Mouse (Mus musculus): ENCODE results near the gene Traf2. TPM values are rescaled to one million over a fixed set of nuclear protein-coding genes. Genes with fewer than 3 reads are reported as not detected.

Traf2 gene
- polyA plus RNA-seq, 1 experiment from 2014 or later = 46.2 TPM

GRCm38 (mm10) chr2:25551186-25551585 lies 4.4 kb upstream of the Traf2 start:
- H3K36me3 ChIP-seq = no peaks in the 10 kb centered on the region
- peaks cover 4% of the 10 kb centered on the region; the same call in 1 of the 2 replicates for H3K4me1 ChIP-seq
- 41% methylated on average over 5 of the region's 5 CpGs for WGBS
- no peaks in the 10 kb centered on the region for H3K9me3 ChIP-seq (replicated peaks)
- no peak for DNase-seq (ENCODE audit: low spot score)
- no peak overlapping the region for H3K4me3 ChIP-seq
- H3K27me3 ChIP-seq (ENCODE audit: low read depth, poor library complexity, severe bottlenecking) = no peaks in the 10 kb centered on the region
- H3K27ac ChIP-seq = no peak overlapping the region

GRCm38 (mm10) chr2:25549021-25549991 lies 2.6 kb upstream of the Traf2 start:
- Histone ChIP-seq H3K27ac (no peak overlapping the region), H3K36me3 (peaks cover 9% of the 10 kb centered on the region), H3K4me3 (no peak overlapping the region), H3K4me1 (peaks cover 18% of the 10 kb centered on the region), H3K9me3 (replicated peaks) (no peaks in the 10 kb centered on the region), H3K27me3 (ENCODE audit: low read depth, poor library complexity, severe bottlenecking) (no peaks in the 10 kb centered on the region)
- DNase-seq (ENCODE audit: low spot score) = no peak
- 76% methylated on average over 9 of the region's 9 CpGs for WGBS

- 9% methylated on average over 43 of the region's 43 CpGs for WGBS
- DNase-seq (ENCODE audit: low spot score) = no peak
Observed at GRCm38 (mm10) chr2:25545996-25546810, 537 bp downstream of the Traf2 start.

GRCm38 (mm10) chr2:25541644-25542367 lies 4.9 kb downstream of the Traf2 start:
- no peaks in the 10 kb centered on the region for H3K9me3 ChIP-seq (replicated peaks)
- WGBS = 81% methylated on average over 10 of the region's 10 CpGs
- no peaks in the 10 kb centered on the region for H3K27me3 ChIP-seq (ENCODE audit: low read depth, poor library complexity, severe bottlenecking)
- DNase-seq (ENCODE audit: low spot score) = no peak
- H3K4me3 ChIP-seq = no peak overlapping the region
- no peak overlapping the region for H3K27ac ChIP-seq
- H3K36me3 ChIP-seq = peaks cover 47% of the 10 kb centered on the region
- peaks cover 22% of the 10 kb centered on the region for H3K4me1 ChIP-seq

More at GRCm38 (mm10) chr2:25545996-25546810, 537 bp downstream of the Traf2 start:
- peaks cover 12% of the 10 kb centered on the region for H3K36me3 ChIP-seq
- no peaks in the 10 kb centered on the region for H3K9me3 ChIP-seq (replicated peaks)
- no peaks in the 10 kb centered on the region for H3K27me3 ChIP-seq (ENCODE audit: low read depth, poor library complexity, severe bottlenecking)
- H3K4me1 ChIP-seq = peaks cover 23% of the 10 kb centered on the region
- H3K27ac ChIP-seq = peak overlapping the region; percentile 93
- H3K4me3 ChIP-seq = peak overlapping the region; percentile 78

GRCm38 (mm10) chr2:25540541-25540948 lies 6.2 kb downstream of the Traf2 start:
- H3K4me1 ChIP-seq = peaks cover 16% of the 10 kb centered on the region
- H3K4me3 ChIP-seq = no peak overlapping the region
- peaks cover 59% of the 10 kb centered on the region for H3K36me3 ChIP-seq
- DNase-seq (ENCODE audit: low spot score) = no peak
- no peaks in the 10 kb centered on the region for H3K27me3 ChIP-seq (ENCODE audit: low read depth, poor library complexity, severe bottlenecking)
- WGBS = 97% methylated on average over 4 of the region's 4 CpGs
- H3K9me3 ChIP-seq (replicated peaks) = no peaks in the 10 kb centered on the region
- H3K27ac ChIP-seq = no peak overlapping the region

- no peak overlapping the region for H3K4me3 ChIP-seq
- 0 out of 2 replicates have a peak, but pooled peaks cover 2% of the 10 kb centered on the region for H3K4me1 ChIP-seq
- WGBS = 91% methylated on average over 8 of the region's 8 CpGs
- H3K36me3 ChIP-seq = peaks cover 86% of the 10 kb centered on the region
- no peak for DNase-seq (ENCODE audit: low spot score)
- no peaks in the 10 kb centered on the region for H3K9me3 ChIP-seq (replicated peaks)
- no peak overlapping the region for H3K27ac ChIP-seq
- H3K27me3 ChIP-seq (ENCODE audit: low read depth, poor library complexity, severe bottlenecking) = no peaks in the 10 kb centered on the region
Observed at GRCm38 (mm10) chr2:25536531-25536930, 10.2 kb downstream of the Traf2 start.

GRCm38 (mm10) chr2:25534866-25535182 lies 11.9 kb downstream of the Traf2 start:
- no peaks in the 10 kb centered on the region for H3K9me3 ChIP-seq (replicated peaks)
- no peak overlapping the region for H3K27ac ChIP-seq
- no peak overlapping the region for H3K4me3 ChIP-seq
- H3K36me3 ChIP-seq = peaks cover 96% of the 10 kb centered on the region
- H3K27me3 ChIP-seq (ENCODE audit: low read depth, poor library complexity, severe bottlenecking) = no peaks in the 10 kb centered on the region
- DNase-seq (ENCODE audit: low spot score) = no peak
- no peaks in the 10 kb centered on the region for H3K4me1 ChIP-seq
- WGBS = 92% methylated on average over 2 of the region's 2 CpGs

- H3K9me3 ChIP-seq (replicated peaks) = no peaks in the 10 kb centered on the region
- peaks cover 96% of the 10 kb centered on the region for H3K36me3 ChIP-seq
Observed at GRCm38 (mm10) chr2:25534178-25534865, 12.4 kb downstream of the Traf2 start.

GRCm38 (mm10) chr2:25533707-25534106 lies 13.0 kb downstream of the Traf2 start:
- 95% methylated on average over 2 of the region's 2 CpGs for WGBS
- Histone ChIP-seq H3K27me3 (ENCODE audit: low read depth, poor library complexity, severe bottlenecking) (no peaks in the 10 kb centered on the region), H3K9me3 (replicated peaks) (no peaks in the 10 kb centered on the region), H3K4me1 (no peaks in the 10 kb centered on the region), H3K36me3 (peaks cover 97% of the 10 kb centered on the region), H3K4me3 (no peak overlapping the region), H3K27ac (no peak overlapping the region)
- no peak for DNase-seq (ENCODE audit: low spot score)

More at GRCm38 (mm10) chr2:25534178-25534865, 12.4 kb downstream of the Traf2 start:
- H3K4me3 ChIP-seq = no peak overlapping the region
- H3K4me1 ChIP-seq = no peaks in the 10 kb centered on the region
- H3K27me3 ChIP-seq (ENCODE audit: low read depth, poor library complexity, severe bottlenecking) = no peaks in the 10 kb centered on the region
- 90% methylated on average over 3 of the region's 3 CpGs for WGBS
- H3K27ac ChIP-seq = no peak overlapping the region
- no peak for DNase-seq (ENCODE audit: low spot score)

GRCm38 (mm10) chr2:25526510-25527302 lies 20.0 kb downstream of the Traf2 start:
- H3K9me3 ChIP-seq (replicated peaks) = no peaks in the 10 kb centered on the region
- no peak for DNase-seq (ENCODE audit: low spot score)
- peaks cover 98% of the 10 kb centered on the region for H3K36me3 ChIP-seq
- no peak overlapping the region for H3K27ac ChIP-seq
- 89% methylated on average over 9 of the region's 9 CpGs for WGBS
- no peaks in the 10 kb centered on the region for H3K4me1 ChIP-seq
- no peaks in the 10 kb centered on the region for H3K27me3 ChIP-seq (ENCODE audit: low read depth, poor library complexity, severe bottlenecking)
- no peak overlapping the region for H3K4me3 ChIP-seq

GRCm38 (mm10) chr2:25509912-25510311 lies 36.8 kb downstream of the Traf2 start:
- H3K9me3 ChIP-seq (replicated peaks) = no peaks in the 10 kb centered on the region
- WGBS = 75% methylated on average over 3 of the region's 3 CpGs
- DNase-seq (ENCODE audit: low spot score) = no peak

More at GRCm38 (mm10) chr2:25509912-25510311, 36.8 kb downstream of the Traf2 start:
- H3K27ac ChIP-seq = no peak overlapping the region
- no peak overlapping the region for H3K4me3 ChIP-seq
- H3K27me3 ChIP-seq (ENCODE audit: low read depth, poor library complexity, severe bottlenecking) = no peaks in the 10 kb centered on the region
- peaks cover 14% of the 10 kb centered on the region for H3K36me3 ChIP-seq
- H3K4me1 ChIP-seq = 0 out of 2 replicates have a peak, but pooled peaks cover 3% of the 10 kb centered on the region

Data from limb, embryonic 10.5 days (tissue).